Mouse (Mus musculus) right cerebral cortex, postnatal 10 days (tissue): ENCODE measurements around the gene Lat.
"Not testable (repeated sequence)": the region's sequence is repeated elsewhere in the genome, so short reads cannot be mapped to it uniquely, and the experiment has no call there.

Source experiments
- DNase-seq, 2 experiments: peaks; one replicate each; pipeline ENCODE4 v3.0.0; 2021; ENCODE audit warnings: low spot score in 2 of 2

Lat gene

DNA sequence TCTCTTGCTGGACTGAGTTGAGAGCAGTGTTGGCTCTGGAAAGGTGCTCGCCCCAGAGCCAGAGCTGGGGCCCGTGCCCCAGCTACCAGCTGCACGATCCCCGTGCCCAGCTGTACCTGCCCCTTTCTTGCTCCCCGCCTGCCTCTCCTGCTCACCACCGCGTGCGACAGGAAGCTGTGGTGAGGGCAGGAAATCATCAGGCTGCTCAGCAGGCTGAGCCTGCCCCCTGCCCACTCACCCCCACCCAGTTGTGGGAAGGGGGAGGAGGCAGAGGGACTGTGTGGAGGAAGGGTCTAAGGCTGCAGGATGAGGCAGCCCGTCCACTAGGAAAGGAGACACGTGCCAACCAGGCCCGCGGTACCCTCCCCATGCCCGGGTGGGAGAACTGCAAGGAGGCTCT, at the start of gene Lat:
TSS of gene Lat (minus strand) at position 178 of the 400 bp plus-strand sequence.
- no peak for DNase-seq

DNA sequence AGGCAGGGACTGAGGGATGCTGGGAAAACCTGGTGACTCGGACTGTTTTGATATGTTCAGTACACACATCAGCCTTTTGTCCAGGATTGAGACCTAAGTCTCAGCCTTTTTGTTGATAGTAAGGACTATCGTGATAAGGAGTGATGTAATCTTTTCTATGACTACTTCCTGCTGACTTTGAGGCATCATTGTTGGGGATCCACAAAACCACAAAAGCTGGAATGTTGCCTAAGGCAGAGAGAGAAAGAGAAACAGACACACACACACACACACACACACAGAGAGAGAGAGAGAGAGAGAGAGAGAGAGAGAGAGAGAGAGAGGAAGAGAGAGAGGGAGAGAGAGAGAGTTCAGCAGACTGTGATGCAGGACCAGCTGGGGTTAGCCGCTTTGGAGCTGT, 49.1 kb upstream of the Lat start:
- no peak for DNase-seq

GRCm38 (mm10) chr7:126417606-126418005, 48.2 kb upstream of the Lat start:
- DNase-seq: no peak

GRCm38 (mm10) chr7:126417045-126417444, 47.7 kb upstream of the Lat start:
- DNase-seq: no peak

- no peak for DNase-seq
These were observed 47.2 kb upstream of the Lat start for GRCm38 (mm10) chr7:126416615-126417014.

DNA sequence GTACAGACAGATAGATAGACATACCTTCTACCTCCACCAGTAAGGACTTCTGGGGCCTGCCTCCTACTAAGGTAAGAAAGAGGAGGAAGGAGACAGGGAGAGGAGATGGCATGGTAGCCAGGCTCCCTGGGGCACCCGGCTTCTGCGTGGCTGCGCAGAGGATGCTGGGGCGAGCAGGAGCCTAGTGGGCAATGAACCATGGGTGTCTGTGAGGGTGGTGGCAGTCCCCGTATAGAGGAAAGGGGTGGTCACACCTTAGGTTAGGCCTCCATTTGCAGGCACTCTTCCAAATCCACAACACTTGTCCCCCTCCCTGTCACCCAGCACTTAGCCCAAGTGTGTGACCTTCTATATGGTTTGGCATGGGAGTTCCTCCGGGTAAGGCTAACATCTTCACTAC, 45.4 kb upstream of the Lat start, which contains the start of gene Cd19:
TSS of gene Cd19 (minus strand) at position 165 of the 400 bp plus-strand sequence.
- DNase-seq: no peak

DNA sequence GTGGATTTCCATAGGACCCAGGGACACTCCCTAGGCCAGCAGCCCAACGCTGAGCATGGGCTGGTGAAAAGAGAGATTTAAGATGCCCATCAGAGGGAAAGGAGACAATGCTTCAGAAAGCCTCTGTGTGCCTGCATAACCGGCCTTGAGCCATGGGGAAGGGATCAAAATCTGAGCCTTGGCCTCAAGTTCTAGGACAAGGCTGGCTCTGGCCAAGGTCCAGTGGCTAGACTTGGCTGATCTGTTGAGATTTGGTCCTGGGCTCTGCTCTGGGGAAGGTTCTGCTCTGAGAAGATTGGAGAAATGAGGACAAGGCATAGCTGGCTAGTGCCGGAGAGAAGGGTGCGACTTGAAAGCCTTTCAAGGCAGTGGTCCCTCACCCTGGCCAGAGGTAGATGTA, 41.7 kb upstream of the Lat start:
- DNase-seq: no peak

DNA sequence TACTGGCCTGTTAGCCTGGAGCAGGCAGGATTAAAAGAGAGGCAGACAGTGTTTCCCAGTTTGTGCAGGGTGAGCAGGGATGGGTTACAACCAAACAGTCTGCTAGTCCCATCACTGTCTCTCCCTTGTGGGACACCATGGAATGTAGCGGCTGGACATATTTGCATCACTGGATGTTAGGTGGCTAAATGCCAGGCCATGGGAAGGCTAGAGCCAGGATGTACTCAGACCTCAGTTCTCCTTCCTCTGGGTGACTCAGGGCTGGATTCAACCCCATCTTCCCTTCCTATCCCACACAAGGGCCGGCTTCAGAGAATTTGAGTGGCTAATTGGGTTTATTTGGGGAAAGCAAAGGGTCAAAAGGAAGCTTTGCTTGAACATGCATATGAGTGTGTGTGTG, 39.3 kb upstream of the Lat start:
- DNase-seq: no peak

DNA sequence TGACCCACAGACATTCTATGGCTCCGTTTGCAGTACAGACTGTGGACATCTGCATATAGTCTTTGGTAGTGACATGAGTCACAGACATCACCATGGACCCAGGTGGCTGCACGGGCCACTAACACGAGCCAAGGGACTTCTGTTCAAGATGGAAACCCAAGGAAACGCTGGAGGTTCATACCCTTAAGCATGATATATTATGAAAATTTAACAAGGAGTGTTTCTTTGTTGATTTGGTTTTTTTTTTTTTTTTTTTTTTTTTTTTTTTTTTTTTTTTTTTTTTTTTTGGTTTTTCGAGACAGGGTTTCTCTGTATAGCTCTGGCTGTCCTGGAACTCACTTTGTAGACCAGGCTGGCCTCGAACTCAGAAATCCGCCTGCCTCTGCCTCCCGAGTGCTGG, 33.1 kb upstream of the Lat start:
- DNase-seq: not testable (repeated sequence)

DNA sequence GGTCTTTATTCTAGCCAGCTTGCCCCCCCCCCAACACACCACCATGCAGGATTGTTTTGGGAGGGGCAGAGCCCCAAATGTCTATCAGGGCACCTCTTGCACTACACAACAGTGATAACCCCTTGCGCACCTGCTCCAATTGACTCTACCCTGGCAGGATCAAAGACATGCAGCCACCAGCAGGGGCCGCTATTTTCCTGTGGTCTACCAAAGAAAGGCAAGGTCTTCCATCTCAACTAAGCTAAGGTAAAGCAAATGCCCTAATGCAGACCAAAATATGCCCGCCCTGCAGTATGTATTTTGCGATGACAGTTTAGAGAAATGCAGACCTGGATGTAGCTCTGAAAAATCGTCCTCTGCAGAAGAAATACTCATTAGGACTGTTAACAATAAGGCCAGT, 30.2 kb upstream of the Lat start:
- DNase-seq: peak; percentile 75 to 86

DNA sequence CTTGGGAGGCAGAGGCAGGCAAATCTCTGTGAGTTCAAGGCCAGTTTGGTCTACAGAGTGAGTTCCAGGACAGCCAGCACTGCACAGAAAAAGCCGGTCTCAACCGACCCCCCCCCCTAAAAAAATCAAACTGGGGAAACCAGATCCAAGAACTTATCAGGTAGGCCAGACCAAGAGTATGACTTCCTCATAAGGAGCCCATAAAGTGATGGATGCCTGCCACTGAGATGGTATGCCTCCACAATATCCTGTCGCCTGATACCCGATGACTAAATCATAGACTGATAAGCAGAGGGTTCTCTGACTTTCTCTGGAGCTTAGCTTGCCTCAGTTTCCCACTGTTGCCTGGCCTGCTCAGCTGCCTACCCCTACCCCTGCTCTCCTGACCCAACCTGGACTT, 28.5 kb upstream of the Lat start:
- DNase-seq: no peak

DNA sequence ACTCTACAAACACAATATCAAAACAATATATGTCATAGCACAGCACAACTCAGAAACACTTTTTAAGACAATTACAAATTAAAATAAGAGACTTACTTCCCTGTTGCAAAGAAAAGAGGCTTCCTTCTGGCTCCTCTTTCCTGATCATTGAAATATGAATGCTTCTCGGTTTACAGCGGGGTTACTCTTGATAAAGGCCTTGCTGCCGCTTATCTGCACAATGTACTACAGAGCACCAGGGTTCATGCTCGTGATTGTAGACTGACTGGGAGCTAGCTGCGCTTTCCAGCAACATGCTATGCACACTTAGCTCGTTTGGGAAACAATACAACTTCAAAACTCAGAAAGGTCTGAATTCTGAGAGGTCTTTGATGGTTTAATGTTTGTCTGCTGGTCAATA, 27.9 kb upstream of the Lat start:
- no peak for DNase-seq

- DNase-seq: peak; percentile 96 to 97
These were observed 27.1 kb upstream of the Lat start, which contains the start of gene Nfatc2ip for GRCm38 (mm10) chr7:126396298-126397119. Gene Nfatc2ip, minus strand, starts transcription at chr7:126396737.

DNA sequence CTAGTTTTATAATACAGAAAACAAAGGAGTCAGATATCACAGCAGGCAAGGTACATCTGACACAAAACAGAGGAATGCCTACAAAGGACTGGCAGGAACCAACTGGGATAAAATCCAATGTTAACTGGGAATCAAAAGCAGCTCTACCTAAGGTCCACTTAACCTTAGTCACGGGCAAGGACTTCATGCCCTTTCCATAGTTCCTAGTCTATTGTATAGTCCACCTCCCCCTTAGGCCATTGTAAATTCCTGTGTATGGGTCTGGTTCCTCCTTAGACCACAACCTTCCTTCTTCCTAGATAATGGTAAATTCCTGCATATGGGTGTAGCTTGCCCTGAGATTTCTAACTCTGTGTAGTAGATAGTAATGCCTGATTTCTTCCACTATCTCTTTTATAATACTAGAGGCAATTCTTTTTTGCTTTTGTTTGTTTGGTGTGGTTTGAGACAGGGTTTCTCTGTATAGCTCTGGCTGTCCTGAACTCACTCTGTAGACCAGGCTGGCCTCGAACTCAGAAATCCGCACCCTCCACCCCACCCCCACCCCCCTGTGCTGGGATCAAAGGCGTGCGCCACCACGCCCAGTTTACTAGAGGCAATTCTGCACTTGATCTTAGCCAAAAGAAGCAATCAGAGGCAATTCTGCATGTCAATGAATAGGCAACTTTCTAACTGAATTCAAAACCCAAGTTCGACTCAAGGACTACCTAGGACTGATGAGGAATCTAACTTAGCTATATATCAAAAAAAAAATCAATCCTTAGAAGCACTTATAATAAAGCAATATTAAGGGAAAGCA, 22.9 kb upstream of the Lat start:
- DNase-seq: not testable (repeated sequence)

DNA sequence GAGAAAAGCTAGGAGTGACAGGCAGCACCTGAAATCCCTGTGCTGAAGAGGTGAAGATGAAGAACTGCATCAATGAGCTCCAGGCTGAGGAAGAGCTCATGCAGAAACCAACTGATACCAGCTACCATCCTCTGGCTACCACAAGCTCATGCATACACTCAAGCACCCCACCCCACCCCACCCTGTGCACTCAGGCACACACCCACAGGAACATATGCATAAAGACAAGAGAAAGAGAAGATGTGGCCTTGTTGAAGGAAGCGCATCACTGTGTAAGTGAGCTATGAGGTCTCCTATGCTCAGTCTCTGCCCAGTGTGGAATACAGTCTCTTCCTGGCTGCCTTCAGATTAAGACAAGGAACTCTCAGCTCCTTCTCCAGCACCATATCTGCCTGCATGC, 18.8 kb upstream of the Lat start:
- no peak for DNase-seq

DNA sequence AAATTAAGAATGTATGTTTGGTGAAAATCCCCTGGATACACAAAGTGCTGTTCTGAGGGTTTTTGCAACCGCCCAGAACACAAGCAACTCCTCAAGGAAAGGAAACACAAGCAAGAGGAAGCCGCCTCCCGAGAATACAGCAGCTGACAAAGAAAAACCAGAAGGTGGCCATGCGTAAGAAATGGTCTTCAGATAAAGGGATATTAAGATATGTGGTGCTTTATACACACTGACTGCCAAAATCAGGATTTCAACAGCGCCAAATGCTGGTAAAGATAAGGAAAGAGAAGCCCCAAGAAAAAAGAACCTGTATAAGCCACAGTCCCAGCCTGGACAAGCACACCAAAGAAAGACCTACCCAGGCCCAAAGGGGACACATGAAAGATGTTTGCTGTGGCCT, 14.2 kb upstream of the Lat start:
- DNase-seq: no peak

- DNase-seq: peak; percentile 99
These were observed 8.1 kb upstream of the Lat start, which contains the start of gene Spns1 for GRCm38 (mm10) chr7:126377278-126378158. Gene Spns1, minus strand, starts transcription at chr7:126377450.

DNA sequence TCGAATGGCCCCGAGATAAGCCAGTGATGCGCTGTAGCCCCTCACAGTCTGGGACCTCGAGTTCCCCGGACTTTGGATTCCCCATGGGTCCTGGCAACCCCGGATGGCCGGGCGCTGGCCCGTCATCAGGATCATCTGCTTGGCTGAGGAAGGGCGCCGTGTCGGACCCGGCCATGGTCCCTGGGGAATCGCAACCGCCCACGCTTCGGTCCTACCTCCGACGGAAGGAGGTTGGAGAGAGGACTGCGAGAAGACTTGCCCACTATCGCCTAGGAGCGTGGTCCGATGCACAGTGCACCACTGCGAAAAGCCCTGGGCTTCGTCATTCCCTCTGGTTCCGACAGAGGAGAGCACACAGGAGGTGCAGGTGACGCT, 7.5 kb upstream of the Lat start:
- DNase-seq: peak; percentile 50 to 53

GRCm38 (mm10) chr7:126375012-126375411, 5.6 kb upstream of the Lat start:
- no peak for DNase-seq

- DNase-seq: no peak
These were observed 5.2 kb upstream of the Lat start for GRCm38 (mm10) chr7:126374526-126374925.

DNA sequence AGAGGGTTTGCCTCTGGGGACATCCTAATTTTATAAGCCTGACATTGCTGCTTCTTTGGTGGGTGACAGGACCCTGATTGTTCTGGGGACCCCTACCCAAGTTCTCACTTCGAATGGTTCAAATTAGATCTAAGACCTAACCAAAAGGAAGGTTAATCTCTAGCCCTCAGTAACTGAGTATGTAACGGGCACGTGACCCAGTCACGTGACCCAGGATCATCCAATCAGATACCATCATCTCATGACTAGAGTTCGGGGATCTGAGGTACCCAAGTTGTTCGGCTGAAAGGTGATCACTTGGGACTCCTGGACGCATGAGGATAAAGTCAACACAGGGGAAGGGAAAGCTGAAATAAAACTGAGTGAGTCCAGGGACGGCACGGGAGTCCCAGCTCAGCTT, 3.6 kb upstream of the Lat start:
- DNase-seq: no peak

GRCm38 (mm10) chr7:126368367-126368766, 1.0 kb downstream of the Lat start:
- no peak for DNase-seq
